Mouse (Mus musculus) limb, embryonic 14.5 days (tissue): ENCODE measurements around the gene Fam214a. TPM values are rescaled to one million over a fixed set of nuclear protein-coding genes. Genes with fewer than 3 reads are reported as not detected.

Source experiments
- ATAC-seq: fragments of 200-750 bp; cut with Nextera tagmentation; 2 replicates; pipeline ENCODE4 v1.8.0; 2017; ENCODE audit warnings: low read depth, moderate number of reproducible peaks, moderate TSS enrichment; ENCODE audit not compliant: low FRiP score
- DNase-seq: peaks from one replicate; pipeline ENCODE4 v3.0.0-alpha.2; 2015; ENCODE audit warnings: low spot score
- H3K27ac ChIP-seq: fragments of 300-500 bp; sonication (generic); replicated peaks from 2 replicates; pipeline ENCODE4 v1.5.1; 2014; ENCODE audit warnings: low read depth, mild to moderate bottlenecking, low read length, moderate library complexity, mixed read lengths
- H3K27me3 ChIP-seq: fragments of 300-500 bp; sonication (generic); 2 replicates; pipeline ENCODE4 v1.6.1; 2014; ENCODE audit warnings: low read length, mixed read lengths; ENCODE audit not compliant: control insufficient read depth, insufficient read depth
- H3K36me3 ChIP-seq: fragments of 300-500 bp; sonication (generic); 2 replicates; pipeline ENCODE4 v1.6.1; 2014; ENCODE audit warnings: mild to moderate bottlenecking, low read length, moderate library complexity, mixed read lengths; ENCODE audit not compliant: control insufficient read depth, insufficient read depth
- H3K4me1 ChIP-seq: fragments of 300-500 bp; sonication (generic); 2 replicates; pipeline ENCODE4 v1.6.1; 2014; ENCODE audit warnings: antibody characterized with exemption, low read length, mixed read lengths; ENCODE audit not compliant: control insufficient read depth, insufficient read depth
- H3K4me2 ChIP-seq: fragments of 300-500 bp; sonication (generic); replicated peaks from 2 replicates; pipeline ENCODE4 v1.6.1; 2014; ENCODE audit warnings: low read depth, mild to moderate bottlenecking, low read length, moderate library complexity; ENCODE audit not compliant: severe bottlenecking
- H3K4me3 ChIP-seq: fragments of 300-500 bp; sonication (generic); replicated peaks from 2 replicates; pipeline ENCODE4 v1.5.1; 2014; ENCODE audit warnings: low read length
- H3K9ac ChIP-seq: fragments of 300-500 bp; sonication (generic); 2 replicates; pipeline ENCODE4 v1.6.1; 2014; ENCODE audit warnings: mild to moderate bottlenecking, low read depth, low read length, moderate library complexity; ENCODE audit not compliant: severe bottlenecking
- H3K9me3 ChIP-seq: fragments of 300-500 bp; sonication (generic); 2 replicates; pipeline ENCODE4 v1.6.1; 2016; ENCODE audit warnings: low read length; ENCODE audit not compliant: control insufficient read depth
- POLR2A ChIP-seq: fragments of 200-500 bp; IDR thresholded peaks from 2 replicates; pipeline ENCODE4 v1.8.0; 2012; ENCODE audit warnings: inconsistent platforms, mild to moderate bottlenecking, moderate library complexity, borderline replicate concordance; ENCODE audit not compliant: insufficient read depth, insufficient read length; ENCODE audit errors: extremely low read depth
- WGBS: fragments of 180-500 bp; shearing (Covaris S2); extraction: QIAGEN DNeasy Blood & Tissue Kit; methylation state at CpG from one replicate; pipeline ENCODE4 v1.1.7; 2014; 5-methylcytosine and 5-hydroxymethylcytosine counted together
- polyA plus RNA-seq, 2 experiments: library from polyadenylated mRNA; depleted of rRNA in 1 of 2; stranded (reverse) in 1 of 2; unstranded in 1 of 2; fragments of >200 nt; fragmentation: Nextera tagmentation in 1 of 2; extraction: Ambion mirVana in 1 of 2; gene quantifications; 2 replicates each; pipeline versions ENCODE4 v1.2.1 to v1.2.3; 2012 to 2014

Fam214a gene
- polyA plus RNA-seq, 2 experiments = 9.6 to 10.7 TPM

DNA sequence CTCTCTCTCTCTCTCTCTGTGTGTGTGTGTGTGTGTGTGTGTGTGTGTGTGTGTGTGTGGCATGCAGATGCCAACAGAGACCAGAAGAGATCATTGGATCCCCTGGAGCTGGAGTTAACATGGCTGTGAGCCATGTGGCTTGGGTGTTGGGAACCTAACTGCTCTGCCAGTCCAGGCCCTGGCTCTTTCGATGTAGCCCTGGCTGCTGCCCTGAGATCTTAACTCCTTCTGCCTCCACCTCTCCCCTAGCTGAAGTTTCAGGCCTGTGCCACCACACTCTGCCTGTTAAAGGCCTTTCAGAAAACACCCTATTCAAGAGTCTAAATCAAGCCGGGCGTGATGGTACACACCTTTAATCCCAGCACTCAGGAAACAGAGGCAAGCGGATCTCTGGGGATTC, 41.3 kb upstream of the Fam214a start:
- DNase-seq = no peak
- Histone ChIP-seq H3K9me3 (no peaks in the 10 kb centered on the region), H3K27me3 (no peaks in the 10 kb centered on the region), H3K9ac (no peak overlapping the region; the same call in 1 of the 2 replicates), H3K36me3 (no peaks in the 10 kb centered on the region), H3K4me2 (no peak overlapping the region), H3K4me3 (no peak overlapping the region), H3K4me1 (peaks cover 2% of the 10 kb centered on the region; the same call in 1 of the 2 replicates), H3K27ac (no peak overlapping the region)
- no peak for TF ChIP-seq POLR2A
- no peak for ATAC-seq
- WGBS = 67% methylated on average over 4 of the region's 4 CpGs

DNA sequence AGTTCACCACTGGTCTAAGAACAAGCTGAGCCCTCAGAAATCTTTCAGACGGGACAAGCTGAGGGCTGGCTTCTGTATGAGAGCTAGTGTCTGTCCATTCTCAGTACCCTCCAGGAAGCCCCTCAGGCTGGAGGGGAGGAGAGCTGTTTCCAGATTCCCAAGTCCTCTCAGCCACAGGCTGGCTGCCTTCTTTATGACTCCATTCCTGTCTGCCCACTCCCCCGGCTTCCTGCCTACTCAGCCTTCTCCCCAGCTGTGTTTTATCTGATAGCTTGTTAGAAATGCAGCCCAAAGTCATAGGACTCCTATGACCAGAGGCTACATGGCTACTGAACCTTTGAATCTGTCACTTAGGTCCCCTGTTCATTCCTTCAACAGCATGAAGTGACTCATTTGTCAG, 40.8 kb upstream of the Fam214a start:
- no peaks in the 10 kb centered on the region for H3K27me3 ChIP-seq
- H3K27ac ChIP-seq = no peak overlapping the region

DNA sequence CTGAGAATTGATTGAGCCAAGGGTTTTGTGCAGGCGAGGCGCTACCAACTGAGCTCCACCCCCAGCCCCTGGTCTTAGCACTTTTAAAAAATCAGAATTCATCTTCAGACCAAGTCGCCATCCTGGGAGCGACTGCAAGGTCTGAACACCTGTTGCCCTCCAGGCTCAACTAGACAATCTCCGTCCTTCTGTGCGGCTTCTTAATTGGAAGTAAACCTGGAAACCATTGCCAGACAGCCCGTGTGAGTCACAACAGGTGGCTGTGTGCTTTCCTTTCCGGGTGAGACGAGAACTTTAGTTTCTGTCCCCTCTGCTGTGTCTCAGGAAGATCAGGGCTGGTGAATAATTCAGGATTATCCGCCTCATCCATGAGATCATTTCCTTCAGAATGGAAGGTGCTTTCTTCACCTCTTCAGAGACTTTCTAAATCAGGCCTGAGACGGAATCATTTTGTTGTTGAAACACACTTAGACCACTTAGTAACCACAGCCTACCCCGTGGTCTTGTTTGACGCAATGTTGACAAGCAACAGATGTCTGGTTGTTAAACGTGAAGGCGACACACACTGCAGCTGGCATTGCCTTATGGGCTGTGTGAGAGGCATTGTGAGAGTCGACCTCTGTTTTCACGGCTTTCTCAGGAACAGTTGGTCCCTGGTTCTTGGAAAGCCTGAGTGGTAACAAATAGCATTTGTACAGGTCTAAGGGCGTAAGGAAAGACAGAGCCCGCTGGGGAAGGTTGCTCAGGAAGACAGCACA, 39.9 kb upstream of the Fam214a start:
- Histone ChIP-seq H3K27ac (no peak overlapping the region), H3K27me3 (no peaks in the 10 kb centered on the region), H3K9ac (no peak overlapping the region), H3K4me3 (no peak overlapping the region), H3K36me3 (no peaks in the 10 kb centered on the region), H3K4me1 (peaks cover 2% of the 10 kb centered on the region; the same call in 1 of the 2 replicates), H3K4me2 (no peak overlapping the region), H3K9me3 (peaks cover 5% of the 10 kb centered on the region; the same call in 1 of the 2 replicates)
- TF ChIP-seq POLR2A = no peak
- DNase-seq (peak; percentile 30), ATAC-seq (no peak)
- WGBS = 29% methylated on average over 19 of the region's 19 CpGs

More for the DNA sequence above, 40.8 kb upstream of the Fam214a start:
- TF ChIP-seq POLR2A = no peak
- Histone ChIP-seq H3K9ac (no peak overlapping the region; the same call in 1 of the 2 replicates), H3K4me3 (no peak overlapping the region), H3K9me3 (no peaks in the 10 kb centered on the region), H3K36me3 (no peaks in the 10 kb centered on the region), H3K4me2 (no peak overlapping the region), H3K4me1 (peaks cover 2% of the 10 kb centered on the region; the same call in 1 of the 2 replicates)
- DNase-seq = no peak
- 21% methylated on average over 2 of the region's 2 CpGs for WGBS
- no peak for ATAC-seq

DNA sequence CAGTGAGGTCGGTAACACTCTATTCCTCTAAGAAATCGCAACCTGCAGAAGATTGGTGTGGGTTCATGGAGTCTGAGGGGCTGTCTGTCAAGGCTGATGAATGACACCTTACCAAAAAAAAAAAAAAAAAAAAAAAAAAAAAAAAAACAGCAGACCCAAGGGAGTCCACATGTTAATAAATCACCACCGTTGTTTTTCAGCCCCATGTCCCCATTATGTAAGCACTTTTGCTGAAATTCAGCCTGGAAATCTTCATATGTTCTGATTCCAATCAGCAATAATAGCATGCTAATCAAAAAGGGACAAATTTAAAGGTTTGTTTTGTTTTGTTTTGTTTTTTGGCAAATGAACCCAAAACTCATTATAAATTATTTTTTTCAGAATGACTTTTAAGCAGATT, 37.1 kb upstream of the Fam214a start:
- H3K4me3 ChIP-seq = no peak overlapping the region
- DNase-seq (no peak), ATAC-seq (no peak)

DNA sequence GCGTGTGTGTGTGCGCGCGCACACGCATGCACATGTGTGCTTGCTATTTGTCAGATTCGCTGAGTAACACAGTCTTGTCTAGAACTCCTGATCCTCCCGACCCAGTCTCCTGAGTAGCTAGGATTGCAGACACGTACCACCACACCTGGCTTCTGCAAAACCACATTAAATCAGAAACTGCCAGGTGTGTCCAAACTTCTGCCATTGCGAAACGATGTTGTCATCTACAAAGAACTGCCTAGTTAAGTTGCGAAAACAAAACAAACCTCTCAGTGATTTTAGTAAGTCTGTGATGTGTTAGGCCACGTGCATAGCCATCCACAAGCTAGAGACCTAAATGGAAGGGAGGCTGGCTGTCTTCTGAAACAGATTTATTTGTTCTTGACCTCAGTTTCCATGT, 32.2 kb upstream of the Fam214a start:
- Histone ChIP-seq H3K36me3 (no peaks in the 10 kb centered on the region), H3K4me3 (no peak overlapping the region), H3K9ac (no peak overlapping the region), H3K27me3 (no peaks in the 10 kb centered on the region), H3K27ac (no peak overlapping the region), H3K9me3 (peaks cover 5% of the 10 kb centered on the region; the same call in 1 of the 2 replicates), H3K4me1 (no peaks in the 10 kb centered on the region), H3K4me2 (no peak overlapping the region)
- no peak for TF ChIP-seq POLR2A
- 87% methylated on average over 12 of the region's 12 CpGs for WGBS
- DNase-seq = no peak
- ATAC-seq = no peak

More for the DNA sequence above, 37.1 kb upstream of the Fam214a start:
- no peak overlapping the region for H3K4me2 ChIP-seq
- H3K27me3 ChIP-seq = no peaks in the 10 kb centered on the region
- no peak for TF ChIP-seq POLR2A
- 83% methylated on average over 3 of the region's 3 CpGs for WGBS
- H3K27ac ChIP-seq = no peak overlapping the region
- H3K4me1 ChIP-seq = peaks cover 2% of the 10 kb centered on the region; the same call in 1 of the 2 replicates
- no peaks in the 10 kb centered on the region for H3K36me3 ChIP-seq
- no peak overlapping the region for H3K9ac ChIP-seq
- H3K9me3 ChIP-seq = peaks cover 5% of the 10 kb centered on the region; the same call in 1 of the 2 replicates
